Mouse (Mus musculus) intestine, embryonic 14.5 days (tissue): ENCODE data around the gene AI661453. TPM values are rescaled to one million over a fixed set of nuclear protein-coding genes. Genes with fewer than 3 reads are reported as not detected.
A peak's percentile ranks its signal among the peaks of the same experiment; 100 is the strongest.

Experiments
- ATAC-seq: fragments of 200-750 bp; cut with Nextera tagmentation; replicated peaks from 2 replicates; pipeline ENCODE4 v1.8.0; 2017; ENCODE audit warnings: low read depth, moderate number of reproducible peaks, moderate TSS enrichment, moderate library complexity; ENCODE audit not compliant: low FRiP score, low TSS enrichment
- DNase-seq: peaks from one replicate; pipeline ENCODE4 v3.0.0-alpha.2; 2018; ENCODE audit warnings: low spot score
- H3K27ac ChIP-seq: fragments of 300-500 bp; sonication (generic); 2 replicates; pipeline ENCODE4 v1.5.1; 2014; ENCODE audit warnings: low read depth, mild to moderate bottlenecking, control low read depth
- H3K27me3 ChIP-seq: fragments of 300-500 bp; sonication (generic); replicated peaks from 2 replicates; pipeline ENCODE4 v1.6.1; 2014; ENCODE audit warnings: low read length, control low read depth; ENCODE audit not compliant: control insufficient read depth, insufficient read depth
- H3K36me3 ChIP-seq: fragments of 300-500 bp; sonication (generic); 2 replicates; pipeline ENCODE4 v1.6.1; 2014; ENCODE audit warnings: low read length, control low read depth; ENCODE audit not compliant: control insufficient read depth, insufficient read depth
- H3K4me1 ChIP-seq: fragments of 300-500 bp; sonication (generic); replicated peaks from 2 replicates; pipeline ENCODE4 v1.6.1; 2014; ENCODE audit warnings: low read length, control low read depth, mixed read lengths; ENCODE audit not compliant: control insufficient read depth, insufficient read depth
- H3K4me2 ChIP-seq: fragments of 300-500 bp; sonication (generic); 2 replicates; pipeline ENCODE4 v1.6.1; 2014; ENCODE audit warnings: low read length
- H3K4me3 ChIP-seq: fragments of 300-500 bp; sonication (generic); 2 replicates; pipeline ENCODE4 v1.5.1; 2014; ENCODE audit warnings: low read depth, low read length, control low read depth, mixed read lengths
- H3K9ac ChIP-seq: fragments of 300-500 bp; sonication (generic); 2 replicates; pipeline ENCODE4 v1.6.1; 2014; ENCODE audit warnings: mild to moderate bottlenecking, low read length
- H3K9me3 ChIP-seq: fragments of 300-500 bp; sonication (generic); 2 replicates; pipeline ENCODE4 v1.6.1; 2016; ENCODE audit warnings: low read length, control low read depth; ENCODE audit not compliant: control insufficient read depth
- WGBS: fragments of 180-500 bp; shearing (Covaris S2); extraction: QIAGEN DNeasy Blood & Tissue Kit; methylation state at CpG from one replicate; pipeline ENCODE4 v1.1.7; 2014; 5-methylcytosine and 5-hydroxymethylcytosine counted together
- polyA plus RNA-seq: library from polyadenylated mRNA; unstranded; fragments of >200 nt; fragmentation: Nextera tagmentation; extraction: Ambion mirVana; gene quantifications from 2 replicates; pipeline ENCODE4 v1.2.1, GENCODE M21; 2014

The AI661453 gene
- polyA plus RNA-seq, result 3.4 and 4.4 TPM in 2 replicates

DNA sequence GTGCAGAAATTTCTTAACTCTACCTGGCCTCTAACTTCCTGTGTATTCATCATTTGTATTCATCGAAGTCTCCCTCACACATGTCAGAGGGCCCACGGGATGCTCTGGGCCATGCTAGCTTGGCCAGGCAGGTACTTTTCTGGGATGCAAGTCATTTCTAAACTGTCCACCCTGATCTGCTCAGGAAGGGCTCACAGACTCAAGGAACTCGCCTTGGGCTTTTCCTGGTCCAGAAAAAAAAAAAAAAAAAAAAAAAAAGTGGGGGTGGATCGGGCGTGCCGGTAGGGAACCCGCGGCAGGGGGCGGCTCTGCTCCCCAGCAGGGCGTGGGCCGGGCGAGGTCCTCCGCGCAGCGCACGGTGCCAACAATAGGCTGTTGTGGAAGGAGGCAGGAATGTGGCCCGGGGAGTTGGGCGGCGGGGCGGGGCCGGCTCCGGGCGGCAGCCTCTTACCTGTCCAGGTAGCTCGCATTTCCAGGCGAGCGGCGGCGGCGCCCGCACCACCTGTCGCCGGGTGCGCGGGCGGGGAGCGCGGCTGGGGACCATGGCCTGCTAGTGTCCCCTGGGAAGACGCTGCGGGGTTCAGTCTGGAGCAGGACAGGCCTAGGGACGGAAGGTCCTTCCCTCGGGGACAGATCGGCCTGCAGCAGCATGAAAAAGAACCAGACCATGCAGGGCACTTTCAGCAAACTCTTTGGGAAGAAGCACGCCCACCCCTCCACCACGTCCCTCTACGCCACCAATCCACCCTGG, at the start of gene AI661453:
Gene AI661453 (plus strand): TSS at position 460 of the 751 bp plus-strand sequence.
- 1% methylated on average over 38 of the region's 45 CpGs for WGBS
- Histone ChIP-seq H3K9me3 (no peaks in the 10 kb centered on the region), H3K4me1 (peaks cover 21% of the 10 kb centered on the region), H3K4me2 (peak within 1 kb of the TSS; percentile 70), H3K27me3 (peaks cover 21% of the 10 kb centered on the region), H3K27ac (peak within 1 kb of the TSS; percentile 23; the same call in 1 of the 2 replicates), H3K9ac (peak within 1 kb of the TSS; percentile 55), H3K36me3 (no peaks in the 10 kb centered on the region), H3K4me3 (peak within 1 kb of the TSS; percentile 46)
- ATAC-seq (peak; percentile 85), DNase-seq (peak; percentile 82)

DNA sequence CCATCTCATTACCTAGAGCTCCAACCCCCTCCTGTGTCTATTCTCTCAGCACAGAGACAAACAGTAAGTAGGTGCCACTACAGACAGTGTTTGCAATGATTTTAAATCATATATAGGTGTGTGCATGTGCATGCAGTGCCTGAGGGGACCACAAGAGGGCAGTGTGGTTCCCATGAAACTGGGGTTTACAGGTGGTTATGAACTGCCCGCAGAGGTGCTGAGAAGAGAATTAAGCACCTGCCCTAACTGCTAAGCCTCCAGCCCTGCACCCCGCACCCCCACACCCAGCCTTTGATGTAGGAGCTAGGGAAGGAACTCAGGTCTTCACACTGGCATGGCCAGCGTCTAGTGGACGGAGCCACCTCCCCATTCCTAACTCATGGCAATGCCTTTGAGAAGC, 49.8 kb upstream of the AI661453 start:
- Histone ChIP-seq H3K9ac (no peak overlapping the region), H3K36me3 (peaks cover 4% of the 10 kb centered on the region; the same call in 1 of the 2 replicates), H3K4me1 (no peaks in the 10 kb centered on the region), H3K27me3 (no peaks in the 10 kb centered on the region), H3K4me3 (no peak overlapping the region), H3K9me3 (0 out of 2 replicates have a peak, but pooled peaks cover 4% of the 10 kb centered on the region), H3K4me2 (no peak overlapping the region), H3K27ac (no peak overlapping the region)
- ATAC-seq (no peak), DNase-seq (peak; percentile 74)
- WGBS, result 64% methylated on average over 4 of the region's 4 CpGs

- no peaks in the 10 kb centered on the region for H3K4me1 ChIP-seq
- H3K36me3 ChIP-seq, result no peaks in the 10 kb centered on the region
- H3K4me2 ChIP-seq, result peak overlapping the region; percentile 45
- no peak for DNase-seq
- no peak overlapping the region for H3K27ac ChIP-seq
- 25% methylated on average over 23 of the region's 24 CpGs for WGBS
- no peak overlapping the region for H3K9ac ChIP-seq
- ATAC-seq, result 0 out of 2 replicates have a peak, but pooled peaks have one; percentile 24
- peaks cover 11% of the 10 kb centered on the region for H3K27me3 ChIP-seq
- no peaks in the 10 kb centered on the region for H3K9me3 ChIP-seq
- peak overlapping the region; percentile 26; the same call in 1 of the 2 replicates for H3K4me3 ChIP-seq
These were observed 42.1 kb upstream of the AI661453 start for GRCm38 (mm10) chr17:47394223-47394869.

DNA sequence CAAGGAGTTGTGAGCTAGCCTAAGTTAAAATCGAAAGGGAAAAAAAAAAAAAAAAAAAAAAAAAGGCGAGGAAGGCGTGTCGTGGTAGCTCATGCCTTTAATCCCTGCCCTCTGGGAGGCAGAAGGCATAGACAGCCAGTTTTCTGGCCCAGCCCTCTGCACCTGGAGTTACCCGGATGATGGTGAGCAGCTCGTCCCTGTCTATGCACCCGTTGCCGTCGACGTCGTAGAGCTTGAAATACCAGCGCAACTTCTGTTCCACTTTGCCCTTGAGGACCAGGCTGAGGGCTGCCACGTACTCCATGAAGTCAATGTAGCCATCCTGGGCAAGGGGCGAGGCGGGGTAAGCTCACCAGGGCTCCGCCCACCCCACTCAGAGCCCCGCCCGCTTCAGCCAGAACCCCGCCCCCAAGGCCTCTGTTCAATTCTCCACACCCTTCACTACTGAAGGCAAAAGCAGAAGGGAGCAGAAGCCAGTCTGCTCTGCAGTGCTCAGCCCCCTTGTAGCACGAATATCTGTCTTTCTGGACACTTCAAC, 41.0 kb upstream of the AI661453 start:
- Histone ChIP-seq H3K9ac (no peak overlapping the region), H3K36me3 (no peaks in the 10 kb centered on the region), H3K9me3 (no peaks in the 10 kb centered on the region), H3K27me3 (peaks cover 11% of the 10 kb centered on the region), H3K4me2 (peak overlapping the region; percentile 45), H3K4me3 (peak overlapping the region; percentile 26), H3K4me1 (no peaks in the 10 kb centered on the region), H3K27ac (no peak overlapping the region)
- WGBS, result 4% methylated on average over 20 of the region's 20 CpGs
- DNase-seq (peak; percentile 82), ATAC-seq (peak; percentile 76)

DNA sequence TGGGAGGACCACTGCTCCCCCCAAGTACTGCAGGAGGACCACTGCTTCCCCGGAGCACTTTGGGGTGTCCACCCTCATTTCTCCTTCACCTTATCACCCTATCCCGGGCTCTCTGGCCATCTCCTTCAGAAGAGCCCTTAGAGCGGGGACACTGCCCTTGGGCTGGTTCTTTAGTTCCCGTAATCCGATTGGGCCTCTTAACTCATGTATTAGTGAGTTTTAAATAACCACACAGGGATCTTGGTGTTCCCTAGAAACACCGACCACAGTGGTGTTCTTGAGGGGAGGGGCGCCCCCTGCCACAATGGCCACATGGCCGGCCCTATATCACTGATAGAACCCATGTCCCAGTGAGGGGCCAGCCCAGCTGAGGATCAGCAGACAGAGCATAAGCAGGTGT, 37.3 kb upstream of the AI661453 start:
- Histone ChIP-seq H3K9me3 (no peaks in the 10 kb centered on the region), H3K36me3 (no peaks in the 10 kb centered on the region)
- 82% methylated on average over 8 of the region's 8 CpGs for WGBS

GRCm38 (mm10) chr17:47400451-47400850, 36.0 kb upstream of the AI661453 start, which contains the start of gene Guca1a:
TSS of gene Guca1a (minus strand) at chr17:47400584.
- no peak within 1 kb of the TSS for H3K4me3 ChIP-seq
- no peak within 1 kb of the TSS for H3K27ac ChIP-seq
- H3K27me3 ChIP-seq, result no peaks in the 10 kb centered on the region
- no peak within 1 kb of the TSS for H3K9ac ChIP-seq
- no peak within 1 kb of the TSS for H3K4me2 ChIP-seq
- ATAC-seq, result no peak
- 52% methylated on average over 10 of the region's 10 CpGs for WGBS
- no peak for DNase-seq
- H3K4me1 ChIP-seq, result no peaks in the 10 kb centered on the region
- no peaks in the 10 kb centered on the region for H3K36me3 ChIP-seq
- H3K9me3 ChIP-seq, result no peaks in the 10 kb centered on the region

More for the DNA sequence above, 37.3 kb upstream of the AI661453 start:
- H3K4me2 ChIP-seq, result no peak overlapping the region
- H3K9ac ChIP-seq, result no peak overlapping the region
- ATAC-seq (no peak), DNase-seq (no peak)
- H3K27ac ChIP-seq, result no peak overlapping the region
- H3K4me3 ChIP-seq, result no peak overlapping the region
- H3K27me3 ChIP-seq, result peaks cover 10% of the 10 kb centered on the region
- no peaks in the 10 kb centered on the region for H3K4me1 ChIP-seq

GRCm38 (mm10) chr17:47407717-47408557, 28.5 kb upstream of the AI661453 start:
- H3K9me3 ChIP-seq, result no peaks in the 10 kb centered on the region
- ATAC-seq, result no peak
- H3K4me2 ChIP-seq, result no peak overlapping the region
- no peak overlapping the region for H3K27ac ChIP-seq
- peaks cover 17% of the 10 kb centered on the region for H3K27me3 ChIP-seq
- no peaks in the 10 kb centered on the region for H3K4me1 ChIP-seq
- no peak overlapping the region for H3K9ac ChIP-seq
- DNase-seq, result no peak
- no peaks in the 10 kb centered on the region for H3K36me3 ChIP-seq
- 67% methylated on average over 10 of the region's 10 CpGs for WGBS
- no peak overlapping the region for H3K4me3 ChIP-seq

- Histone ChIP-seq H3K27ac (no peak overlapping the region), H3K9me3 (no peaks in the 10 kb centered on the region), H3K4me1 (no peaks in the 10 kb centered on the region), H3K9ac (no peak overlapping the region), H3K4me2 (no peak overlapping the region), H3K36me3 (no peaks in the 10 kb centered on the region), H3K27me3 (peaks cover 17% of the 10 kb centered on the region), H3K4me3 (no peak overlapping the region)
- 21% methylated on average over 8 of the region's 8 CpGs for WGBS
- DNase-seq (peak; percentile 88), ATAC-seq (no peak)
These were observed 27.9 kb upstream of the AI661453 start for GRCm38 (mm10) chr17:47408558-47408898.
